Mouse (Mus musculus) lung, postnatal 36 days (tissue): ENCODE measurements at regions not wholly inside any gene's neighbourhood (a gene's known extent, or its start where the extent isn't known, plus 50 kb on each side); places are given as distances from the start of the nearest gene placed in this dataset.

Experiments
- DNase-seq: peaks from one replicate; pipeline ENCODE4 v3.0.0; 2022; ENCODE audit warnings: mixed read lengths

DNA sequence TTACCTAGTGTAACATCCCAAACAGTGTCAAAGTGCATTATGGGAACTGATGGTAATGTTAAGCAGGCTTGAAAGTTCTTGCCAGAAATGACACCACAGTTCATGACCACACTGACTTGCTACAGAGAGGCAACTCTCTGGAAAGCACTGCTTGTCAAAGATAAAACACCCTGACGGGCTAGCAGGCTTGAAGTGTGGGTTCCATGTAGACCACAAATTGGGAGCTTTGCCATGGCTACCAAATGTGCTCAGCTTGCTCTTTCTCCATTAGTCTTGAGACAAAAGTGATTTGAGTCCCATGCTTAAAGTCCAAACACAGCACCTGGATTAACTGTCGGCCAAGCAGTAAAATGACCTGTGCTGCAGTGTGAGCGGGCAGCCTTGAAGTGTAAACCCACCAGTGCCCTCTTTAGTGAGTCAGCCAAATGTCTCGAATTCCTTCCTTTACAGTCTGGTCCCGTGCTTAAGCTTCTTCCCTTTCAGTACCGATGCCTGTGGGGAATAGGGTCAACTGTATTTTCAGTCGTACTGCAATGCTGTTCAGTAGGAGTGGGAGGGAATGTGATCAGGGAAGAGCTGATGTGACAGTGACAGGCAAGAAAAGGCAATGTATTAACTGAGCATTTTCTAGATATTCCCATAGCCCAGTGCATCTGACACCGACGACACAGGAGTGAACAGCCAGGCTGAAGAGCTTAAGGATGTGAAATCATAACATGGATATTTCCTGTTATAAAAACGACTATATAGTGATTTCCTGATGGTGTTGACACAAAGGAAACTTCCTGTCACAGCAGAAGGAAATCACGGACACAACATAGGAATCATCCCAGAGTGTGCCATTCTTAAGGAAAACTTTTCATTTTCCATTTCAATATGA is 600.4 kb upstream of the Nr5a2 start:
- no peak for DNase-seq

GRCm38 (mm10) chr1:137549659-137550058 is 589.4 kb upstream of the Nr5a2 start:
- DNase-seq: no peak

- DNase-seq: no peak
These were observed 585.4 kb upstream of the Nr5a2 start for GRCm38 (mm10) chr1:137545666-137546065.

DNA sequence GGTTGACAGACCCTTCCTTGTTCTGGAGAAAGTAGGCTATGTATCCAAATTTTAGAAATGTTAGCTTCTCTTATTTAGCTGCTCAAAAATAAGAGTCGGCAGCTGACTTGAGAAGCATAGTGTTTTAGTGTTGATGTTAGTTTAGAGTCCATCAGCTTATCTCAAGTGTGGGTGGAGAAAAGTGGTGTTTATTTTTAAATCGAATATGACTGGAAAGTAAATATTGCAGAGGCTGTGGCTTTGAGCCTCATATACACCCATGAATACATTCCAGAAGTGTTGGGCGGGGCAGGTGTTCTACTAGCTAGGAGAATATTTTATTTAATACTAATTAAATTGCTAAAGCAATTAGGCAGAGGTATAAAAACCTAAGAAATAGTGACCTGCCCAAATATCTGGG is 583.6 kb upstream of the Nr5a2 start:
- peak; percentile 69 for DNase-seq

- peak; percentile 28 for DNase-seq
These were observed 581.2 kb upstream of the Nr5a2 start for GRCm38 (mm10) chr1:137541453-137541852.

- no peak for DNase-seq
These were observed 579.3 kb upstream of the Nr5a2 start for GRCm38 (mm10) chr1:137539424-137540116.

- no peak for DNase-seq
These were observed 554.5 kb upstream of the Nr5a2 start for GRCm38 (mm10) chr1:137514750-137515149.

DNA sequence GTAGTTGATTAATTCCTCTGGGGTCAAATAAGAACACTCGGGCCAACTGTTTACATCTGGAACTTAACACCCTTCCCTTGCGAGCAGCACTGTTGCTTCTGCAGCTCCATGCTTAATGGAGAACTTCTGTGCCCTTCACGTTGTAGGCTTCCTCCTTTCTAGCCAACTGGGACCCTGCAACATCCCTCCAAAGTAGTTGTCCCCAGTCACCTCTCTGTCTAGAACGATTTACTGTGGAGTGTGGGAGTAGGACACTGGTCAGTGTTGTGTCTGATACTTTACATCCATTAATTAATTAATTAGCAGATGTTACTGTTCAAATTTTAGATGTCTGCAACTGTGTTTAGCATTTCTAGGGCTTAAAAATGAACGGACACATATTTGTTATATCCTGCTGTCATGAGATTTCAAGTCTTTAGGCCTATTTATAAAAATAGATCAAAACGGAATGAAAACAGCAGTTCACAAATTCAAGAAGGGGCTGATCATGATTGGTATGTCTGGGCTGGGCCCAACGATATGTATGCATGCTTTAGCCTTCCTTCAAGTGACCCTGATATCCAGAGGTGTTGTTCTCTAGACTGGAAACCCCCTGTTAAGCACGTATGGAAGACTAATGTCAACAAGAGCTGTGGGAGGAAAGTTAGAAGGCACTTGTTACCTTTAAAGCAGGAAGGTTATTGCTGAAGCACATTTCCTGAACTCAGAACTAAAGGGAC is 543.6 kb upstream of the Nr5a2 start:
- no peak for DNase-seq

GRCm38 (mm10) chr1:137488226-137488625 is 528.0 kb upstream of the Nr5a2 start:
- no peak for DNase-seq

DNA sequence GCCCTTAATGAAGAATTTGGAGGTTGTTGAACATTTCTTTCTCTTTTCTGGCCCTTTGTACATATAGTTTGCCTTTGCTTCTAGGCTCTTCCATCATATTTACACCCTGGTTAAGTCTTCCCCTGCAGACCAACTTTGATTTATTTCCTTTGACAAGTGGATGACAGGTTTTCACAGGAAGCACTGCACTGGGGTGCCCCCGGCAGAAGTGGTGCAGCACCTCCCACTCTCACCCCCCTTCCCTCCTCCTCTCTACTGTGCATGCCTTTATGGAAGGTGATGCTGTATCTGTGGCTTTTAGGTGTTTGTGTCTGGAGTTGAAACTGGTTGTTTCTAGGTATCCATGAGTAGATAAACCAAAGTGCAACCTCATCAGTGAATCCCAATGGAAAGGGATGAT is 518.2 kb upstream of the Nr5a2 start:
- DNase-seq: no peak

GRCm38 (mm10) chr1:137477239-137477638 is 517.0 kb upstream of the Nr5a2 start:
- DNase-seq: no peak

- peak; percentile 35 for DNase-seq
These were observed 514.6 kb upstream of the Nr5a2 start for GRCm38 (mm10) chr1:137474858-137475257.

GRCm38 (mm10) chr1:137473800-137474685 is 513.8 kb upstream of the Nr5a2 start:
- peak; percentile 17 for DNase-seq

DNA sequence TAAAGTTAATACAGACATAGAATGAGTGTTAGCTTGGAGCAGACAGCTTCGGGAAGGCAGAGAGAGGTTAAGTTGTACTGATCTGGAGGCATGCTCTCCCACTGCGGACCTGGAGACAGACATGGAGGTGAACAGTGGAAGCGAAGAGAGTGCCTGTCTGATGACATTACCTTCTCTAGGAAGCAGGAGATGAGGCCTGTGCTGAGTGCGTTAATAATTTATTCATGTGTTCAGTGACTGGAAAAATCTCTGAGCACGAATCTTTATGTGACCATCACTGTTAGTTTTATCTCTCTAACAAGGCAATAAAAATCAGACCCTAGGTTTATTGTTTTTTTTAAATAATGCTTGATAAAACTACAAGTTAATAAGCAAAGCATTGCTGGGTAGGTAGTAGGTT is 504.7 kb upstream of the Nr5a2 start:
- no peak for DNase-seq

DNA sequence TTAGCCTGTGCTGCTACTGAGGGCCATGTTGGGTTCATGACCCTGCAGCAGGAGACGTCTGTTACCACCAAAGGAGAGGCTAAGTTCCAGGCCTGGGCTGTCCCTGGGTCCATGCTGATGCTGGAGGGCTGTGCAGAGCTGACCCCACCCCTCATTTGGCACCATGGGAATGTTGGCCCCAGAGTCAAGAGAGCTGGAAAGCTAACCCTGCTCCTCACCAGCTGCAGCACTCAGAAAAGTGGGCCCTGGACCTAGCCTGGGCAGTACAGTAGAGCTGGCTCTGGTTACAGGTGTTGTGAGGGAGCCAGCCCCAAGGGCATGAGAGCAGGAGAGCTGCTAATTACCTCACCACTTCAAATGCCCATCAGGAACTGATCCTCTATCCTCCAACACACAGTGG is 500.9 kb upstream of the Nr5a2 start:
- DNase-seq: no peak

DNA sequence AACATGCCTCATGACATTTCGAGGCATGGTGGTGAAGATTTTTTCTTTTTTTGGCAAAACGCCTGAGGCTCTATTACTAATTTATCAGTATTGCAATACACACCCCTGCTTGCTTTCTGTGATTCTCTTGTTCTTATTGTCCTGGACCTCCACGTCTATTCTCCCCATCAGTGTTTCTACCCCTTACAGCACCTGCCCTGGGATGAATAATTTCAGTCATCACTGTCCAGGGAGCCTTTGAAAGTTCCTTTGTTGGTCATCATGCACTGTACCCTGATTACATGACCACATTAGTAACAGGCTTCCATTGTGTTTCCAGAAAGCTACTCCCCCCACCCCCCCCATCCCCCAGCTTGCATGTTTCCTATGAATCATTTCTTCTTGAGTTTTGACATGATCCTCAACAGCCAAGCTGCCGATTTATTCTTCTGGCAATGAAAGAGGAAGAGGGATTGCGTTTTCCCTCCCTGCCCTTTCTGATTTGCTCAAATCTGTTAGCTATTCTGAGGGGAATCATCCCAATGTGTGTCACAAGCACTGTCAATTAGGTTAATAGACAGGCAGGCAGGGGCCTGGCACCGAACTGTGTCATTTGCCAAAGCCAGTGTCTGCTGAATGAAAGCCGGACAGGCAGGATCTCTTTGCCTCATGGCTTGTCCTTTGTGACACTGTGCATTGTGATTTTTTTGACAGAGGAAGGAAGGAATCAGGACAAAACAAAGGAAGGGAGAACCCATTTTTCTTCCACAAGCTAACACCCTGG is 493.4 kb upstream of the Nr5a2 start:
- peak; percentile 21 for DNase-seq

GRCm38 (mm10) chr1:137452749-137453148 is 492.5 kb upstream of the Nr5a2 start:
- DNase-seq: no peak

GRCm38 (mm10) chr1:137446497-137446896 is 486.2 kb upstream of the Nr5a2 start:
- DNase-seq: no peak

GRCm38 (mm10) chr1:137428110-137428509 is 467.9 kb upstream of the Nr5a2 start:
- DNase-seq: no peak

DNA sequence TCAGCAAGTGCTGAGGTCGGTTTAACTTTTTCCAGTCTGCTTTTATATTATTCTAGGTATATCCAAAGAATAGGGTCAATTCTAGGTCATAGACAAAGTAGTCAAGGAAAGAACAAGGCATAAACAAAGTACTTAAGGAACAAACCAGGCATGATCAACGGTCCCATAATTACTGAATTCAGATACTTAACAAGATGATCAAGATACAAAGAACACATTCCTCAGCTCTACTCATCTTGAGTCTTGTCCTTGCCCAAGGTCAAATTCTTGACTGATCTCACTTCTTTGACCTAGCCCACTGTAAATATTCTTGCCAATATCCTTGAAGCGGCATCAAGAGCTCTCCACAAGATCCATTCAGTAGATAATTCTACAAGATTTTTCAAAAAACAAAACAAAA is 458.1 kb upstream of the Nr5a2 start:
- DNase-seq: no peak

GRCm38 (mm10) chr1:137396736-137397135 is 436.5 kb upstream of the Nr5a2 start:
- DNase-seq: no peak

DNA sequence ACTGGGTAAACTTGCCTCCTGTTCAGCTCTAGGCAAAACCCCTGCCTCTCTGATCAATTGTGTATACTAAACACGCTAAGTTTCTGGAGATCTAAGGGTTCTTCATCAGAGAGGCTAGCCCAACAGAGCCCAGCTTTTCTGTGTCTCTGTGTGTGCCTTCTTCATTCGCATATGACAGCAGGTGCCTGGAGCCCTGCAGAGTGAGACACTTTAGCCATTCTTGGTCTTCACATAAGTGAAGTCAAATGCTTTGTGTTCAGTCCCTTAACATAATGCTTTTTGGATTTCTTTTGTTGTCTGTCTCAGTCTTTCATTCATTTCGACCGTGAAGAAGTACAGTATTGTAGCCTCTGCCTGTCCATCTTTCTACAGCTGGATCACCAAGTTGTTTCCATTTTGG is 427.3 kb upstream of the Nr5a2 start:
- no peak for DNase-seq
